Mouse (Mus musculus) heart, embryonic 12.5 days (tissue): ENCODE measurements around the gene 1500009C09Rik. TPM values are rescaled to one million over a fixed set of nuclear protein-coding genes. Genes with fewer than 3 reads are reported as not detected.

Source experiments
- ATAC-seq: fragments of 200-750 bp; cut with Nextera tagmentation; 2 replicates; pipeline ENCODE4 v1.8.0; 2017; ENCODE audit warnings: moderate TSS enrichment, moderate library complexity; ENCODE audit not compliant: insufficient number of reproducible peaks, low FRiP score
- H3K27ac ChIP-seq: fragments of 300-500 bp; sonication (generic); 2 replicates; pipeline ENCODE4 v1.5.1; 2016; ENCODE audit warnings: mild to moderate bottlenecking, moderate library complexity; ENCODE audit not compliant: poor library complexity, severe bottlenecking
- H3K27me3 ChIP-seq: fragments of 300-500 bp; sonication (generic); replicated peaks from 2 replicates; pipeline ENCODE4 v1.6.1; 2016; ENCODE audit warnings: mild to moderate bottlenecking, moderate library complexity
- H3K36me3 ChIP-seq: fragments of 300-500 bp; sonication (generic); 2 replicates; pipeline ENCODE4 v1.6.1; 2016; ENCODE audit warnings: mild to moderate bottlenecking, moderate library complexity
- H3K4me1 ChIP-seq: fragments of 300-500 bp; sonication (generic); replicated peaks from 2 replicates; pipeline ENCODE4 v1.6.1; 2016; ENCODE audit warnings: mild to moderate bottlenecking
- H3K4me2 ChIP-seq: fragments of 300-500 bp; sonication (generic); 2 replicates; pipeline ENCODE4 v1.6.1; 2016; ENCODE audit warnings: mild to moderate bottlenecking, moderate library complexity
- H3K4me3 ChIP-seq: fragments of 300-500 bp; sonication (generic); 2 replicates; pipeline ENCODE4 v1.5.1; 2016; ENCODE audit warnings: mild to moderate bottlenecking
- H3K9ac ChIP-seq: fragments of 300-500 bp; sonication (generic); 2 replicates; pipeline ENCODE4 v1.6.1; 2016; ENCODE audit warnings: mild to moderate bottlenecking, moderate library complexity
- H3K9me3 ChIP-seq: fragments of 300-500 bp; sonication (generic); replicated peaks from 2 replicates; pipeline ENCODE4 v1.6.1; 2016; ENCODE audit warnings: mild to moderate bottlenecking, moderate library complexity
- WGBS: fragments of 180-500 bp; shearing (Covaris S2); methylation state at CpG from one replicate; pipeline ENCODE4 v1.1.7; 2016; 5-methylcytosine and 5-hydroxymethylcytosine counted together
- polyA plus RNA-seq: library from polyadenylated mRNA; unstranded; fragments of >200 nt; fragmentation: Nextera tagmentation; extraction: Ambion mirVana; gene quantifications from 2 replicates; pipeline ENCODE4 v1.2.1, GENCODE M21; 2016

1500009C09Rik gene
- polyA plus RNA-seq, 1 experiment from 2014 or later, result not detected

- peaks cover 91% of the 10 kb centered on the region for H3K27me3 ChIP-seq
- WGBS, result 68% methylated on average over 14 of the region's 14 CpGs
- no peak for ATAC-seq
- no peaks in the 10 kb centered on the region for H3K9me3 ChIP-seq
- no peaks in the 10 kb centered on the region for H3K36me3 ChIP-seq
- no peak overlapping the region for H3K4me3 ChIP-seq
- no peak overlapping the region for H3K9ac ChIP-seq
- H3K4me2 ChIP-seq, result no peak overlapping the region
- H3K4me1 ChIP-seq, result peaks cover 29% of the 10 kb centered on the region
- H3K27ac ChIP-seq, result no peak overlapping the region
Measured at GRCm38 (mm10) chr15:82221104-82221860, 30.9 kb upstream of the 1500009C09Rik start.

- WGBS, result 11% methylated on average over 7 of the region's 7 CpGs
- Histone ChIP-seq H3K36me3 (no peaks in the 10 kb centered on the region), H3K9ac (no peak overlapping the region), H3K27me3 (peaks cover 79% of the 10 kb centered on the region), H3K4me3 (peak overlapping the region; percentile 36; the same call in 1 of the 2 replicates), H3K27ac (no peak overlapping the region), H3K4me2 (peak overlapping the region; percentile 72), H3K4me1 (peaks cover 18% of the 10 kb centered on the region), H3K9me3 (no peaks in the 10 kb centered on the region)
- no peak for ATAC-seq
Measured at GRCm38 (mm10) chr15:82223251-82223650, 28.9 kb upstream of the 1500009C09Rik start.

GRCm38 (mm10) chr15:82223657-82224601 lies 28.3 kb upstream of the 1500009C09Rik start, which contains the start of gene Tnfrsf13c:
TSS of gene Tnfrsf13c (minus strand) at chr15:82224369.
- no peaks in the 10 kb centered on the region for H3K36me3 ChIP-seq
- peak within 1 kb of the TSS; percentile 29; the same call in 1 of the 2 replicates for H3K9ac ChIP-seq
- WGBS, result under 1% methylated on average over 44 of the region's 44 CpGs
- peaks cover 72% of the 10 kb centered on the region for H3K27me3 ChIP-seq
- no peak within 1 kb of the TSS for H3K27ac ChIP-seq
- no peaks in the 10 kb centered on the region for H3K9me3 ChIP-seq
- peaks cover 18% of the 10 kb centered on the region for H3K4me1 ChIP-seq
- peak within 1 kb of the TSS; percentile 36 for H3K4me3 ChIP-seq
- peak within 1 kb of the TSS; percentile 72 for H3K4me2 ChIP-seq
- peak; percentile 34; the same call in 1 of the 2 replicates for ATAC-seq

- Histone ChIP-seq H3K27me3 (peaks cover 65% of the 10 kb centered on the region), H3K27ac (no peak overlapping the region), H3K4me2 (peak overlapping the region; percentile 72), H3K36me3 (no peaks in the 10 kb centered on the region), H3K9me3 (no peaks in the 10 kb centered on the region), H3K4me3 (peak overlapping the region; percentile 36; the same call in 1 of the 2 replicates), H3K9ac (no peak overlapping the region), H3K4me1 (peaks cover 23% of the 10 kb centered on the region)
- ATAC-seq, result no peak
- WGBS, result 27% methylated on average over 7 of the region's 7 CpGs
Measured at GRCm38 (mm10) chr15:82224602-82225215, 27.5 kb upstream of the 1500009C09Rik start.

- H3K27ac ChIP-seq, result no peak overlapping the region
- no peaks in the 10 kb centered on the region for H3K9me3 ChIP-seq
- ATAC-seq, result no peak
- 81% methylated on average over 5 of the region's 5 CpGs for WGBS
- no peak overlapping the region for H3K4me3 ChIP-seq
- peaks cover 30% of the 10 kb centered on the region for H3K4me1 ChIP-seq
- H3K4me2 ChIP-seq, result no peak overlapping the region
- peaks cover 68% of the 10 kb centered on the region for H3K27me3 ChIP-seq
- no peak overlapping the region for H3K9ac ChIP-seq
- no peaks in the 10 kb centered on the region for H3K36me3 ChIP-seq
Measured at GRCm38 (mm10) chr15:82225769-82226168, 26.4 kb upstream of the 1500009C09Rik start.

- Histone ChIP-seq H3K27ac (no peak overlapping the region), H3K9me3 (no peaks in the 10 kb centered on the region), H3K27me3 (peaks cover 37% of the 10 kb centered on the region), H3K4me2 (no peak overlapping the region), H3K4me3 (no peak overlapping the region), H3K36me3 (no peaks in the 10 kb centered on the region), H3K9ac (peak overlapping the region; percentile 55; the same call in 1 of the 2 replicates), H3K4me1 (peaks cover 12% of the 10 kb centered on the region)
- WGBS, result 37% methylated on average over 11 of the region's 11 CpGs
- ATAC-seq, result peak; percentile 82
Measured at GRCm38 (mm10) chr15:82229542-82230045, 22.6 kb upstream of the 1500009C09Rik start.

- Histone ChIP-seq H3K4me3 (no peak overlapping the region), H3K27me3 (peaks cover 31% of the 10 kb centered on the region), H3K4me2 (no peak overlapping the region), H3K36me3 (no peaks in the 10 kb centered on the region), H3K4me1 (peaks cover 16% of the 10 kb centered on the region), H3K27ac (no peak overlapping the region), H3K9me3 (no peaks in the 10 kb centered on the region), H3K9ac (no peak overlapping the region)
- WGBS, result 70% methylated on average over 6 of the region's 6 CpGs
- ATAC-seq, result peak; percentile 23; the same call in 1 of the 2 replicates
Measured at GRCm38 (mm10) chr15:82230098-82230611, 22.0 kb upstream of the 1500009C09Rik start.

GRCm38 (mm10) chr15:82231100-82231499 lies 21.1 kb upstream of the 1500009C09Rik start:
- no peaks in the 10 kb centered on the region for H3K36me3 ChIP-seq
- no peak overlapping the region for H3K4me2 ChIP-seq
- H3K27ac ChIP-seq, result no peak overlapping the region
- no peak for ATAC-seq
- no peak overlapping the region for H3K4me3 ChIP-seq
- peaks cover 26% of the 10 kb centered on the region for H3K27me3 ChIP-seq
- 71% methylated on average over 4 of the region's 4 CpGs for WGBS
- no peaks in the 10 kb centered on the region for H3K9me3 ChIP-seq
- no peak overlapping the region for H3K9ac ChIP-seq
- H3K4me1 ChIP-seq, result peaks cover 23% of the 10 kb centered on the region

GRCm38 (mm10) chr15:82231591-82232378 lies 20.4 kb upstream of the 1500009C09Rik start:
- no peak for ATAC-seq
- WGBS, result 67% methylated on average over 11 of the region's 11 CpGs

GRCm38 (mm10) chr15:82232651-82233050 lies 19.5 kb upstream of the 1500009C09Rik start:
- 0 out of 2 replicates have a peak, but pooled peaks cover 19% of the 10 kb centered on the region for H3K27me3 ChIP-seq
- ATAC-seq, result no peak
- no peaks in the 10 kb centered on the region for H3K9me3 ChIP-seq
- no peak overlapping the region for H3K4me2 ChIP-seq
- no peak overlapping the region for H3K27ac ChIP-seq
- H3K9ac ChIP-seq, result no peak overlapping the region
- 70% methylated on average over 4 of the region's 4 CpGs for WGBS
- peaks cover 23% of the 10 kb centered on the region for H3K4me1 ChIP-seq
- no peaks in the 10 kb centered on the region for H3K36me3 ChIP-seq
- no peak overlapping the region for H3K4me3 ChIP-seq

More at GRCm38 (mm10) chr15:82231591-82232378, 20.4 kb upstream of the 1500009C09Rik start:
- H3K4me2 ChIP-seq, result no peak overlapping the region
- no peak overlapping the region for H3K4me3 ChIP-seq
- no peaks in the 10 kb centered on the region for H3K9me3 ChIP-seq
- no peak overlapping the region for H3K27ac ChIP-seq
- H3K27me3 ChIP-seq, result peaks cover 20% of the 10 kb centered on the region; the same call in 1 of the 2 replicates
- H3K4me1 ChIP-seq, result peaks cover 23% of the 10 kb centered on the region
- no peak overlapping the region for H3K9ac ChIP-seq
- no peaks in the 10 kb centered on the region for H3K36me3 ChIP-seq
